Mouse (Mus musculus): ENCODE data around the gene Faap20. TPM values are rescaled to one million over a fixed set of nuclear protein-coding genes. Genes with fewer than 3 reads are reported as not detected.

The Faap20 gene
- polyA plus RNA-seq, 1 experiment, result not detected

GRCm38 (mm10) chr4:155283001-155283503 lies 33.5 kb downstream of the Faap20 start:
- 27% methylated on average over 11 of the region's 11 CpGs for WGBS
- no peak overlapping the region for H3K4me3 ChIP-seq (ENCODE audit: insufficient read depth, low read depth, low read length)
- H3K27ac ChIP-seq (ENCODE audit: insufficient read depth, low read depth, low read length), result peak overlapping the region; percentile 5; the same call in 1 of the 2 replicates
- no peak for TF ChIP-seq CTCF (IDR thresholded peaks at IDR 0.05; ENCODE audit: insufficient read depth, low read depth, low read length)
- no peak for TF ChIP-seq POLR2A (IDR thresholded peaks at IDR 0.05; ENCODE audit: insufficient read depth, low read depth, low read length)
- H3K4me1 ChIP-seq (ENCODE audit: control insufficient read depth, insufficient read depth, low read length), result peaks cover 55% of the 10 kb centered on the region

GRCm38 (mm10) chr4:155283585-155283984 lies 34.0 kb downstream of the Faap20 start:
- Histone ChIP-seq H3K27ac (ENCODE audit: insufficient read depth, low read depth, low read length) (peak overlapping the region; percentile 5; the same call in 1 of the 2 replicates), H3K4me1 (ENCODE audit: control insufficient read depth, insufficient read depth, low read length) (peaks cover 53% of the 10 kb centered on the region), H3K4me3 (ENCODE audit: insufficient read depth, low read depth, low read length) (no peak overlapping the region)
- WGBS, result 61% methylated on average over 9 of the region's 9 CpGs
- TF ChIP-seq POLR2A (IDR thresholded peaks at IDR 0.05; ENCODE audit: insufficient read depth, low read depth, low read length) (no peak), CTCF (IDR thresholded peaks at IDR 0.05; ENCODE audit: insufficient read depth, low read depth, low read length) (no peak)

GRCm38 (mm10) chr4:155284521-155285379 lies 35.1 kb downstream of the Faap20 start:
- Histone ChIP-seq H3K4me3 (ENCODE audit: insufficient read depth, low read depth, low read length) (no peak overlapping the region), H3K27ac (ENCODE audit: insufficient read depth, low read depth, low read length) (no peak overlapping the region), H3K4me1 (ENCODE audit: control insufficient read depth, insufficient read depth, low read length) (peaks cover 59% of the 10 kb centered on the region)
- TF ChIP-seq CTCF (IDR thresholded peaks at IDR 0.05; ENCODE audit: insufficient read depth, low read depth, low read length) (no peak), POLR2A (IDR thresholded peaks at IDR 0.05; ENCODE audit: insufficient read depth, low read depth, low read length) (no peak)
- WGBS, result 78% methylated on average over 15 of the region's 15 CpGs

- WGBS, result 93% methylated on average over 4 of the region's 4 CpGs
- peaks cover 54% of the 10 kb centered on the region for H3K4me1 ChIP-seq (ENCODE audit: control insufficient read depth, insufficient read depth, low read length)
- no peak overlapping the region for H3K4me3 ChIP-seq (ENCODE audit: insufficient read depth, low read depth, low read length)
- no peak overlapping the region for H3K27ac ChIP-seq (ENCODE audit: insufficient read depth, low read depth, low read length)
- TF ChIP-seq POLR2A (IDR thresholded peaks at IDR 0.05; ENCODE audit: insufficient read depth, low read depth, low read length) (no peak), CTCF (IDR thresholded peaks at IDR 0.05; ENCODE audit: insufficient read depth, low read depth, low read length) (no peak)
These were observed 36.5 kb downstream of the Faap20 start for GRCm38 (mm10) chr4:155286090-155286489.

- peaks cover 38% of the 10 kb centered on the region for H3K4me1 ChIP-seq (ENCODE audit: control insufficient read depth, insufficient read depth, low read length)
- TF ChIP-seq POLR2A (IDR thresholded peaks at IDR 0.05; ENCODE audit: insufficient read depth, low read depth, low read length), result no peak
- TF ChIP-seq CTCF (IDR thresholded peaks at IDR 0.05; ENCODE audit: insufficient read depth, low read depth, low read length), result no peak
- 75% methylated on average over 11 of the region's 11 CpGs for WGBS
- no peak overlapping the region for H3K27ac ChIP-seq (ENCODE audit: insufficient read depth, low read depth, low read length)
- no peak overlapping the region for H3K4me3 ChIP-seq (ENCODE audit: insufficient read depth, low read depth, low read length)
These were observed 38.1 kb downstream of the Faap20 start for GRCm38 (mm10) chr4:155287713-155288112.

GRCm38 (mm10) chr4:155288586-155288985 lies 39.0 kb downstream of the Faap20 start:
- 81% methylated on average over 1 of the region's 1 CpGs for WGBS
- Histone ChIP-seq H3K4me1 (ENCODE audit: control insufficient read depth, insufficient read depth, low read length) (peaks cover 30% of the 10 kb centered on the region), H3K4me3 (ENCODE audit: insufficient read depth, low read depth, low read length) (no peak overlapping the region), H3K27ac (ENCODE audit: insufficient read depth, low read depth, low read length) (no peak overlapping the region)
- TF ChIP-seq CTCF (IDR thresholded peaks at IDR 0.05; ENCODE audit: insufficient read depth, low read depth, low read length), result no peak
- TF ChIP-seq POLR2A (IDR thresholded peaks at IDR 0.05; ENCODE audit: insufficient read depth, low read depth, low read length), result no peak

GRCm38 (mm10) chr4:155290045-155290444 lies 40.4 kb downstream of the Faap20 start:
- TF ChIP-seq POLR2A (IDR thresholded peaks at IDR 0.05; ENCODE audit: insufficient read depth, low read depth, low read length) (no peak), CTCF (IDR thresholded peaks at IDR 0.05; ENCODE audit: insufficient read depth, low read depth, low read length) (no peak)
- Histone ChIP-seq H3K27ac (ENCODE audit: insufficient read depth, low read depth, low read length) (no peak overlapping the region), H3K4me3 (ENCODE audit: insufficient read depth, low read depth, low read length) (no peak overlapping the region), H3K4me1 (ENCODE audit: control insufficient read depth, insufficient read depth, low read length) (peaks cover 27% of the 10 kb centered on the region)
- 90% methylated on average over 7 of the region's 7 CpGs for WGBS

GRCm38 (mm10) chr4:155292863-155293262 lies 43.3 kb downstream of the Faap20 start:
- Histone ChIP-seq H3K4me3 (ENCODE audit: insufficient read depth, low read depth, low read length) (no peak overlapping the region), H3K4me1 (ENCODE audit: control insufficient read depth, insufficient read depth, low read length) (peaks cover 23% of the 10 kb centered on the region), H3K27ac (ENCODE audit: insufficient read depth, low read depth, low read length) (no peak overlapping the region)
- WGBS, result 91% methylated on average over 10 of the region's 10 CpGs
- TF ChIP-seq CTCF (IDR thresholded peaks at IDR 0.05; ENCODE audit: insufficient read depth, low read depth, low read length), result no peak
- no peak for TF ChIP-seq POLR2A (IDR thresholded peaks at IDR 0.05; ENCODE audit: insufficient read depth, low read depth, low read length)

GRCm38 (mm10) chr4:155294381-155294780 lies 44.8 kb downstream of the Faap20 start:
- Histone ChIP-seq H3K4me1 (ENCODE audit: control insufficient read depth, insufficient read depth, low read length) (peaks cover 19% of the 10 kb centered on the region), H3K27ac (ENCODE audit: insufficient read depth, low read depth, low read length) (no peak overlapping the region), H3K4me3 (ENCODE audit: insufficient read depth, low read depth, low read length) (no peak overlapping the region)
- 92% methylated on average over 14 of the region's 14 CpGs for WGBS
- TF ChIP-seq CTCF (IDR thresholded peaks at IDR 0.05; ENCODE audit: insufficient read depth, low read depth, low read length), result no peak
- TF ChIP-seq POLR2A (IDR thresholded peaks at IDR 0.05; ENCODE audit: insufficient read depth, low read depth, low read length), result no peak

All from olfactory bulb, adult 2 months (tissue).